Mouse (Mus musculus): ENCODE measurements around the gene Selenoo.

- TF ChIP-seq GATA1 (IDR thresholded peaks at IDR 0.05; ENCODE audit: borderline replicate concordance, low read length), result no peak
- TF ChIP-seq FLI1 (IDR thresholded peaks at IDR 0.05; ENCODE audit: low read length), result no peak
These were observed 18.3 kb upstream of the Selenoo start for GRCm38 (mm10) chr15:89070606-89071005.
